Mouse (Mus musculus) macrophage (primary cell): ENCODE results near the gene G530012D18Rik. TPM values are rescaled to one million over a fixed set of nuclear protein-coding genes. Genes with fewer than 3 reads are reported as not detected.
"Not testable (repeated sequence)": the region's sequence is repeated elsewhere in the genome, so short reads cannot be mapped to it uniquely, and the experiment has no call there.

Source experiments
- H3K27ac ChIP-seq: fragments of 350-480 bp; formaldehyde crosslinking; 2 replicates; pipeline ENCODE4 v1.9.0; 2021
- H3K36me3 ChIP-seq: fragments of 350-480 bp; formaldehyde crosslinking; 2 replicates; pipeline ENCODE4 v1.9.0; 2021; ENCODE audit errors: inconsistent target
- H3K4me3 ChIP-seq: fragments of 350-480 bp; formaldehyde crosslinking; 2 replicates; pipeline ENCODE4 v1.9.0; 2021; ENCODE audit errors: inconsistent target
- H3K79me2 ChIP-seq: fragments of 350-480 bp; formaldehyde crosslinking; 2 replicates; pipeline ENCODE4 v1.9.0; 2021; ENCODE audit errors: inconsistent target
- WGBS: methylation state at CpG from one replicate; pipeline ENCODE4 v1.1.7; 2026; ENCODE audit warnings: inconsistent platforms; ENCODE audit not compliant: missing documents; 5-methylcytosine and 5-hydroxymethylcytosine counted together
- polyA plus RNA-seq: library from polyadenylated mRNA; stranded (reverse); fragments of 250-400 nt; gene quantifications from 3 replicates; pipeline ENCODE4 v1.2.4, GENCODE M21; 2018; ENCODE audit warnings: inconsistent platforms
- total RNA-seq, 78 experiments: library from RNA; depleted of rRNA; stranded (reverse); fragments of 250-400 nt; gene quantifications; 1 replicate in 9 of 78; 2 replicates in 24 of 78; 3 replicates in 43 of 78; 4 replicates in 2 of 78; pipeline ENCODE4 v1.2.4; 2018; ENCODE audit warnings: inconsistent platforms in 56 of 78

The G530012D18Rik gene
- total RNA-seq (2018; cell fraction: chromatin; rRNA removed): 1 to 10 TPM in 1 of 26 experiments, not detected in 25; 3.9 TPM
- under 1 TPM in 5 of 26 experiments, not detected in 21; 0.29 to 0.94 (median 0.46) TPM for total RNA-seq (2018; cell fraction: cytosol; rRNA removed)
- 1 to 10 TPM in 1 of 26 experiments, not detected in 25; 2.0 TPM for total RNA-seq (2018; cell fraction: nucleus; rRNA removed)
- not detected in 3 replicates for polyA plus RNA-seq

GRCm38 (mm10) chr1:85575376-85575775 is at the start of gene G530012D18Rik:
Gene G530012D18Rik (plus strand): TSS chr1:85575676.
- not testable (repeated sequence) for H3K27ac ChIP-seq, H3K79me2 ChIP-seq, H3K4me3 ChIP-seq, H3K36me3 ChIP-seq
- no CpG with 5 or more reads among the region's 3 CpGs for WGBS

GRCm38 (mm10) chr1:85526401-85526800 is 49.1 kb upstream of the G530012D18Rik start:
- H3K36me3 ChIP-seq, H3K4me3 ChIP-seq, H3K79me2 ChIP-seq, H3K27ac ChIP-seq: not testable (repeated sequence)
- WGBS: 67% methylated on average over 1 of the region's 3 CpGs

DNA sequence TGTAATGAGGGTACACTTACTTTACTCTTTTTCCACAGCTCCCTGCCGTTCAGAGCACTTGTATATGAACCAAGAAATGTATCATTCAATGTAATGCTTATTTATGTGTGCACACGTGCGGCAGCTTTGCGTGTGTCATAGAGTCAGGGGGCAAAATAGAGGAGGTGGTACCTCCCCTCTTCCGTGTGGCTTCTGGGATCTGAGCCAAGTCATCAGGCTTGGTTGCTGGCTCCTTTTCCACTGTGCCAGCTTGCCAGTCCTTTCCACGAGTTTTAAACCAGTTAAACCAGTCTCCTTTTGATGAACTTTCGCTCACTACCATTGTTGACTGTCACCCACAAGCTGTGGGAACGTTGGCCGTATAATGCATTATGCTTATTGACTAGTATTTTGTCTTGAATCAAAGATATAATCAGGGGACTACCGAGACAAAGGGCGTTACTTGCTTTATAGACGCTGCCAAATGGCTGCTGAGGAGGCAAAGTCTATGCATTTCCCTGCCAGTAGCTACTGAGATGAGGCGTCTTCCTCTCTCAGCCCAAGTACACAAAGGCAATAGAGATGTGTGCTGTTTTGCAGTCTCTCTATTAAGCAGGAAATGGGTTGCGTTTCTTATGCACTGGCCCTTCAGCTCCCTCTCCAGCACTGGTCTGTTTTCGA is 46.9 kb upstream of the G530012D18Rik start:
- H3K36me3 ChIP-seq, H3K27ac ChIP-seq, H3K4me3 ChIP-seq, H3K79me2 ChIP-seq: not testable (repeated sequence)
- WGBS: 91% methylated on average over 5 of the region's 15 CpGs

DNA sequence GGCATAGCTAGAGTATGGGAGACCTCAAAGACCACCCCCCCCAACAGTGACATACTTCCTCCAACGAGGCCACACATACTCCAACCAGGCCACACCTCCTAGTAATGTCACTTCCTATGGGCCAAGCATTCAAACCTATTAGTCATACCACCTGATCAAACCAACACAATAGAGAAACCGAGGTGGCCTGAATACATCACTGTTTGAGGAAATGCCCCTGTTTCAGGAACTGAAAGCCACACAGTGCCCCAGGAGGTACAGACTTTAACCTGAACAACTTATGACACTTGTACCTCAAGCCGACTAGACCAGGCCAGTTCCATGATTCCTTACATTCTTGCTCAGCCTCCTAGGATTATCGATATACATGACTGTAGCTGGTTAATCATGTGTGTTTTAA is 31.7 kb upstream of the G530012D18Rik start:
- H3K79me2 ChIP-seq, H3K27ac ChIP-seq, H3K4me3 ChIP-seq, H3K36me3 ChIP-seq: not testable (repeated sequence)
- WGBS: no CpG with 5 or more reads among the region's 4 CpGs

DNA sequence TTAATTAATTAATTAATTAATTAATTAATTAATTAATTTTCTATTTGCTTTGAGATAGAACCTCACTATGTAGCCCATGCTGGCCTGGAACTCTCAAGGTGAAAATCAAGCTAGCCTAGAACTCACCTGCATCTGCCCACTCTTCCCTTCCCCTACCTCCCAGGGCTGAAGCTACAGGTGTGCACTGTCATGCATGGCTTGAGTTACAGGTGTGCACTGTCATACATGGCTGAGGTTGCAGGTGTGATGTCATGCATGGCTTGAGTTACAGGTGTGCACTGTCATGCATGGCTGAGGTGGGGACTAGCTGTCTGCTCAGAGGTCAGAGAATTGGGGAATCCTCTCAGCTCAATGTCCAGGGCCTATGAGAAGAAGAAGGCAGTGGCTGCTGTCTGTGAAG is 29.0 kb upstream of the G530012D18Rik start:
- not testable (repeated sequence) for H3K4me3 ChIP-seq, H3K36me3 ChIP-seq, H3K79me2 ChIP-seq, H3K27ac ChIP-seq

DNA sequence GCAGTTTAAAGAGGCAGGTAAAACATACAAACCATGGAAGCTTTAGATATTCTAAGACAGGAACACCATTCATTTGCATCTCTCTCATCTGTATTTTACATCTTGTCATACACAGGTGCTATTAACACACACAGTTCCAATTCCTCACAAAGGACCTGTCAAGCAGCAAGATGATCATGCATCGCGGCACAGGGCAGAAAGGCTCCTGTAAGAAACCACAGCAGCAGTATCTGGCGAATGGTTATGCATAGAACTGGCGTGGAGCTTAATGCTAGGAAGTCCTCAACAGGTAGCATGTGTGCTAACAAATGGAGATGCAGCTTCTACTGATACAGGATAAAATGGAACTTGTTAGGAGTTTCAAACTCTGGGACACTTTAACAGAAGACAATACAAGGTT is 20.2 kb upstream of the G530012D18Rik start:
- H3K4me3 ChIP-seq, H3K36me3 ChIP-seq, H3K79me2 ChIP-seq, H3K27ac ChIP-seq: not testable (repeated sequence)
- WGBS: 73% methylated on average over 2 of the region's 4 CpGs

- WGBS: 96% methylated on average over 3 of the region's 4 CpGs
- not testable (repeated sequence) for H3K4me3 ChIP-seq, H3K79me2 ChIP-seq, H3K36me3 ChIP-seq, H3K27ac ChIP-seq
These were observed 1.9 kb upstream of the G530012D18Rik start for GRCm38 (mm10) chr1:85573554-85573953.

- not testable (repeated sequence) for H3K27ac ChIP-seq, H3K79me2 ChIP-seq, H3K4me3 ChIP-seq, H3K36me3 ChIP-seq
- WGBS: 63% methylated on average over 2 of the region's 3 CpGs
These were observed 3.0 kb downstream of the G530012D18Rik start for GRCm38 (mm10) chr1:85578372-85579010.

GRCm38 (mm10) chr1:85579199-85580147 is 4.0 kb downstream of the G530012D18Rik start:
- H3K79me2 ChIP-seq, H3K36me3 ChIP-seq, H3K4me3 ChIP-seq, H3K27ac ChIP-seq: not testable (repeated sequence)
- 100% methylated on average over 2 of the region's 7 CpGs for WGBS

- not testable (repeated sequence) for H3K79me2 ChIP-seq
These were observed 4.7 kb downstream of the G530012D18Rik start for GRCm38 (mm10) chr1:85580148-85580534.

DNA sequence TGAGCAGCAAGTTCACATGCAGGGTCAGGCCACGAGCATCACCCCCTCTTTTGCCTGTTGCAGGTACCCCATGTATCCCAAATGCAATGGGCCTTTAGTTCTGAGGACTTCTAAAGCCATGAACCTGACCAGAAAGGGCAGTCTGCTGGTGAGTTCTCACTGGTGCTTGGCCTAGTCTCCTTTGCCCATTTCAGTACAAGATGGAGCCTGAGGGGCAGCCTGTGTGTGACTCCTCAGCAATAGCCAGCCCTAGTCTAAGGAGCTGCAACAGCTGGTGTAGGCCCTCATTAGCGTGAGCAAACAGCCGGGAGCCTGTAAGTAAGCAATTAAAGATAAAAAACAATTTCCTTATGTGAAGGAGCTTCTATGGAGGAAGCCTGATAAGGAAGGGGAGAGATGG is 5.1 kb downstream of the G530012D18Rik start:
- 90% methylated on average over 2 of the region's 3 CpGs for WGBS
- not testable (repeated sequence) for H3K79me2 ChIP-seq, H3K4me3 ChIP-seq, H3K36me3 ChIP-seq, H3K27ac ChIP-seq

More at GRCm38 (mm10) chr1:85580148-85580534, 4.7 kb downstream of the G530012D18Rik start:
- H3K27ac ChIP-seq, H3K4me3 ChIP-seq, H3K36me3 ChIP-seq: not testable (repeated sequence)
- WGBS: 67% methylated on average over 1 of the region's 4 CpGs

DNA sequence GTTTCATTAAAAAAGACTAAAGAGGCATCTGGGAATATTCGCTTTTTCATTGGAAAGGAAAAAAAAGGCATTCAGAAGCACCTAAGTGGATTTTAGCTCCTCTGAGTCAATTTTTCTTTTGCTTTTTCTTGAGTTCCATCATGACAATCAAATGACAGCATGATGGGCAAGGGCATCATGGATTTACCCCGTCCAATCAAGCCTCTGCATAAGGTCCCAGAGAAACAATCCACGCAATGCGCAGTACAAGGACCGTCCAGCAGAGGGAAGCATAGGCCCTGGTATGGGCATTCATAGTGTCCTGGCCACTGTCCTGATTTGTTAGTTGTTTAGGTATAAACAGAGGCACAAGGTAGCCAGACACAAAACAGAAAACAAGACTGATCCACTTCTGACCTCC is 6.0 kb downstream of the G530012D18Rik start:
- 60% methylated on average over 2 of the region's 5 CpGs for WGBS
- H3K79me2 ChIP-seq, H3K36me3 ChIP-seq, H3K27ac ChIP-seq, H3K4me3 ChIP-seq: not testable (repeated sequence)

DNA sequence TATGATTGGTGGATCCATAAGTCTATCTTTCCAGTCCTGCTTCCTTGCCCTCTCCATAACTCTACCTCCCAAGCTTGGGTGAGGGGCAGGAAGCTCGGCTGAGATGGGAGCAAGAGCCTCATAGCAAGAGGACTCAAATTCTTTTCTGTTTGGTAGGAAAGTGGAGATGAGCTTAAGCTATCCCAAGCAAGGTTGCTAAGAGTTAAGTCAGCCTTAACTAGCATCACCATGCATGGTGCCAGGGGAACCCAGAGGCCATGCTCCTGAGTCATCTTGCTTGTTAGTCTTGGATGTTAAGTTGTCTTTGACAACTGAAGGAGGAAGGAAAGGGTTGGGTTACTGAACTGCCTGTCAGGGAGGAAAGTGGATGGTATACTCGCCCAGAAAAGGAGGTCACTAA is 13.2 kb downstream of the G530012D18Rik start:
- 83% methylated on average over 1 of the region's 2 CpGs for WGBS
- not testable (repeated sequence) for H3K36me3 ChIP-seq, H3K79me2 ChIP-seq, H3K4me3 ChIP-seq, H3K27ac ChIP-seq

GRCm38 (mm10) chr1:85592526-85592925 is 17.1 kb downstream of the G530012D18Rik start:
- H3K79me2 ChIP-seq, H3K27ac ChIP-seq, H3K36me3 ChIP-seq, H3K4me3 ChIP-seq: not testable (repeated sequence)
- 83% methylated on average over 3 of the region's 8 CpGs for WGBS
